Mouse (Mus musculus) C2C12 (cell line): ENCODE data around the gene Msh5. TPM values are rescaled to one million over a fixed set of nuclear protein-coding genes. Genes with fewer than 3 reads are reported as not detected.

Experiments used
- H3K27me3 ChIP-seq: one replicate; pipeline ENCODE4 v1.6.1; 2011; ENCODE audit not compliant: control insufficient read depth, insufficient read depth, insufficient read length
- H3K36me3 ChIP-seq: one replicate; pipeline ENCODE4 v1.6.1; 2011; ENCODE audit not compliant: control insufficient read depth, insufficient read depth
- H3K4me3 ChIP-seq: one replicate; pipeline ENCODE4 v1.5.1; 2011; ENCODE audit warnings: mild to moderate bottlenecking, control low read depth; ENCODE audit not compliant: poor library complexity, insufficient read depth, severe bottlenecking
- H3K79me2 ChIP-seq: one replicate; pipeline ENCODE4 v1.6.1; 2011; ENCODE audit not compliant: control insufficient read depth, insufficient read depth
- H3K79me3 ChIP-seq: one replicate; pipeline ENCODE4 v1.6.1; 2011; ENCODE audit warnings: low read depth, control low read depth
- H3ac ChIP-seq: one replicate; pipeline ENCODE3; 2011; ENCODE audit warnings: low read depth; ENCODE audit not compliant: control insufficient read depth, insufficient read length
- CEBPB ChIP-seq: IDR thresholded peaks from one replicate; pipeline ENCODE4 v1.6.1; 2011; ENCODE audit warnings: low read depth, mild to moderate bottlenecking, control low read depth, moderate library complexity
- CTCF ChIP-seq: IDR thresholded peaks from one replicate; pipeline ENCODE4 v1.5.1; 2011; ENCODE audit not compliant: control insufficient read depth, insufficient read depth, insufficient read length
- FOSL1 ChIP-seq: IDR thresholded peaks from one replicate; pipeline ENCODE4 v1.8.0; 2011; ENCODE audit warnings: mild to moderate bottlenecking, low read length; ENCODE audit not compliant: poor library complexity, insufficient read depth, severe bottlenecking
- MAX ChIP-seq: IDR thresholded peaks from one replicate; pipeline ENCODE4 v1.6.1; 2011; ENCODE audit warnings: mild to moderate bottlenecking, control low read depth
- MYOD1 ChIP-seq: IDR thresholded peaks from one replicate; pipeline ENCODE4 v1.6.1; 2011; ENCODE audit warnings: low read depth; ENCODE audit not compliant: control insufficient read depth, insufficient read length
- MYOG ChIP-seq: IDR thresholded peaks from one replicate; pipeline ENCODE4 v1.6.1; 2011; ENCODE audit not compliant: control insufficient read depth, insufficient read length; ENCODE audit errors: extremely low read depth
- USF1 ChIP-seq: IDR thresholded peaks from one replicate; pipeline ENCODE4 v1.6.1; 2011; ENCODE audit warnings: low read depth, mild to moderate bottlenecking, control low read depth, moderate library complexity
- polyA plus RNA-seq: library from polyadenylated mRNA; unstranded; fragments of >200 nt; fragmentation: generic; extraction: Trizol; gene quantifications from one replicate; pipeline ENCODE4 v1.2.1, GENCODE M21; 2012; ENCODE audit warnings: missing spikeins

Gene Msh5
- polyA plus RNA-seq, 1 experiment, result 0.76 TPM

DNA sequence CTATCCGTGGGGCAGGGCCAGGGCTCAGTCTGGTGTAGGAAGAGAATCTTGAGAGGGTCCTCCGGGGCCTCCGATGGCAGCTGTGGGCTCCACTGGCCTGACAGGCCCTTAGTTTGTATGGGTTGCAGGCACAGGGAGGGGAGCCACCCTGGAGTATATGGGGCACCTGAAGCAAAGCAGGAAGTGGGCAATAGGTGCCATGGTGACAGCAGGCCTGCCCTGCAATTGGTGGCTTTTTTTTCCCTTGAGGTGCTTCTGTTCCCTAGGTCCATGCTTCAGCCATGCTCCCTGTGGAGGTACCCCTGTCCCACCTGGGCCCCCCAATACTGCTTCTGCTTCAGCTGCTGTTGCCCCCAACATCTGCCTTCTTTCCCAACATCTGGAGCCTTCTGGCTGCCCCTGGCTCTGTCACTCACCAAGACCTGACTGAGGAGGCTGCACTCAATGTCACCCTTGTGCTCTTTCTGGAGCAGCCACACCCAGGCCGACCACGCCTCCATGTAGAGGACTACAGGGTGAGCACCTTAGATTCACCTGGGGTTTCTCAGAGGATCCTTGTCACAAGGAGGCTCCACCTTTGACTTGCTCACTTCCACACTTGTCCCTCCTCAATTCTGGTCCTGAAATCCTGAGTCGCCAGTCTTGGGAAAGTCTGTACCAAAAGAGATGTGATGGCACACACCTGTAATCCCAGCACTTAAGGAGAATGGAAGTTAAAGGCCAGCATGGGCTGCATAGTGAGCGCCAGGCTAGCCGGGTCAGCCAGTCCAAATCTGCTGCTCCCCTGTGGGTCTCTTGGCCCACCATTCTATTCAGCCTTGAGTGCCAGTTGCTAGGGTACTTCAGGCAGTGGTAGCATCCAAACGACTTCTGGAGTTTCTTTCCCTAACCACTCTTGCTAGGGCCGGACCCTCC, 29.5 kb downstream of the Msh5 start:
- no peak overlapping the region for H3ac ChIP-seq
- no peaks in the 10 kb centered on the region for H3K79me2 ChIP-seq
- no peak overlapping the region for H3K4me3 ChIP-seq
- no peaks in the 10 kb centered on the region for H3K79me3 ChIP-seq
- H3K27me3 ChIP-seq, result no peaks in the 10 kb centered on the region
- H3K36me3 ChIP-seq, result peaks cover 37% of the 10 kb centered on the region
- TF ChIP-seq USF1, result no peak
- no peak for TF ChIP-seq CEBPB
- TF ChIP-seq MAX, result no peak
- TF ChIP-seq MYOG, result no peak
- no peak for TF ChIP-seq CTCF
- no peak for TF ChIP-seq FOSL1
- no peak for TF ChIP-seq MYOD1

- H3ac ChIP-seq, result peak within 1 kb of the TSS; percentile 11
- TF ChIP-seq CEBPB (no peak), FOSL1 (no peak), MAX (no peak), CTCF (no peak), MYOG (no peak), USF1 (no peak), MYOD1 (no peak)
- no peaks in the 10 kb centered on the region for H3K79me3 ChIP-seq
- H3K36me3 ChIP-seq, result peaks cover 43% of the 10 kb centered on the region
- no peaks in the 10 kb centered on the region for H3K79me2 ChIP-seq
- no peaks in the 10 kb centered on the region for H3K27me3 ChIP-seq
- no peak within 1 kb of the TSS for H3K4me3 ChIP-seq
Measured at GRCm38 (mm10) chr17:35016376-35016775, 30.2 kb downstream of the Msh5 start, which contains the start of gene Vwa7. Gene Vwa7, plus strand, starts transcription at chr17:35016579.

- H3ac ChIP-seq, result peak overlapping the region; percentile 11
Measured at GRCm38 (mm10) chr17:35015296-35015695, 31.2 kb downstream of the Msh5 start.

DNA sequence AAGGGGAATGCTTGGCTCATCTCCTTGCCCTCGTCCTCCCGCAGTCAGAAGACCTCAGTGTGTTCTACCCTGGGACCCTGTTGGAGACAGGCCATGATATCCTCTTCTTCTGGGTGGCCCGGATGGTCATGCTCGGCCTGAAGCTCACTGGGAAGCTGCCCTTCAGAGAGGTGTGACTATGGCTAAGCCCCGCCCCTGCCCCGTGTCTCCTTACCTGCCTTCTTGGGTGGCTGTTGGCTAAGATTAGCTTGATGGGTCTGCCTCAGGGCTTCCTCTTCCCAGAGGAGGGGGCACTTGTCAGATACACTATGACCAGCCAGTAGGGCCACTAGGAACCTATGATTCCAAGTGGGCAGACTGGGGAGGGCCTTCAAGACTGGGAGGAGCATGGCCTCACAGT, 33.3 kb downstream of the Msh5 start:
- Histone ChIP-seq H3K27me3 (no peaks in the 10 kb centered on the region), H3K4me3 (no peak overlapping the region), H3K79me3 (peaks cover 2% of the 10 kb centered on the region), H3K36me3 (peaks cover 75% of the 10 kb centered on the region), H3ac (no peak overlapping the region), H3K79me2 (peaks cover 18% of the 10 kb centered on the region)
- TF ChIP-seq MYOG (no peak), FOSL1 (no peak), CTCF (no peak), MAX (no peak), CEBPB (no peak), USF1 (no peak), MYOD1 (no peak)

More at GRCm38 (mm10) chr17:35015296-35015695, 31.2 kb downstream of the Msh5 start:
- Histone ChIP-seq H3K4me3 (no peak overlapping the region), H3K79me2 (no peaks in the 10 kb centered on the region), H3K36me3 (peaks cover 54% of the 10 kb centered on the region), H3K27me3 (no peaks in the 10 kb centered on the region), H3K79me3 (no peaks in the 10 kb centered on the region)
- TF ChIP-seq CTCF, result no peak
- TF ChIP-seq MYOG, result no peak
- TF ChIP-seq USF1, result no peak
- TF ChIP-seq CEBPB, result no peak
- no peak for TF ChIP-seq MYOD1
- TF ChIP-seq FOSL1, result no peak
- no peak for TF ChIP-seq MAX

DNA sequence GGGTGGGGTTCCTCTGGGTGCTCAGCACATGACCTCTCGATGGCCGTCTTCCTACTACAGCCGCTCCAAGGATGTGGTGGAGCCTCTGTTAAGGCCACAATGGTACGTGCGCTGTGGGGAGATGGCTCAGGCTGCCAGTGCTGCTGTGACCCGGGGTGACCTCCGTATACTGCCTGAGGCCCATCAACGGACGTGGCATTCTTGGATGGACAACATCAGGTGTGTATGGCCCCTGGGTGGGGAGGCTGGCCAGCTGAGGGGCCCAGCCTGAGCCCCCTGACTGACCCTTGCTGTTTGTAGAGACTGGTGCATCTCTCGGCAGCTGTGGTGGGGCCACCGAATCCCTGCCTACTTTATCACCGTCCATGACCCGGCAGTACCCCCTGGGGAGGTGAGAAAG, 34.1 kb downstream of the Msh5 start:
- peaks cover 26% of the 10 kb centered on the region for H3K79me2 ChIP-seq
- peaks cover 9% of the 10 kb centered on the region for H3K79me3 ChIP-seq
- no peak for TF ChIP-seq MYOG
- TF ChIP-seq MAX, result no peak
- TF ChIP-seq FOSL1, result no peak
- no peak for TF ChIP-seq USF1
- no peak for TF ChIP-seq CTCF
- no peak for TF ChIP-seq CEBPB
- no peak for TF ChIP-seq MYOD1
- no peaks in the 10 kb centered on the region for H3K27me3 ChIP-seq
- H3K36me3 ChIP-seq, result peaks cover 83% of the 10 kb centered on the region
- H3ac ChIP-seq, result no peak overlapping the region
- no peak overlapping the region for H3K4me3 ChIP-seq
